Mouse (Mus musculus): Measurements from ENCODE around the gene Odf3l2.

- no peak for TF ChIP-seq CTCF (IDR thresholded peaks at IDR 0.05)
- no peak for TF ChIP-seq EP300 (IDR thresholded peaks at IDR 0.05)
Measured at GRCm38 (mm10) chr10:79668076-79668475, 22.5 kb upstream of the Odf3l2 start.

Data from lung, postnatal 0 days (tissue).